Mouse (Mus musculus): ENCODE measurements around the gene Zgrf1.

DNA sequence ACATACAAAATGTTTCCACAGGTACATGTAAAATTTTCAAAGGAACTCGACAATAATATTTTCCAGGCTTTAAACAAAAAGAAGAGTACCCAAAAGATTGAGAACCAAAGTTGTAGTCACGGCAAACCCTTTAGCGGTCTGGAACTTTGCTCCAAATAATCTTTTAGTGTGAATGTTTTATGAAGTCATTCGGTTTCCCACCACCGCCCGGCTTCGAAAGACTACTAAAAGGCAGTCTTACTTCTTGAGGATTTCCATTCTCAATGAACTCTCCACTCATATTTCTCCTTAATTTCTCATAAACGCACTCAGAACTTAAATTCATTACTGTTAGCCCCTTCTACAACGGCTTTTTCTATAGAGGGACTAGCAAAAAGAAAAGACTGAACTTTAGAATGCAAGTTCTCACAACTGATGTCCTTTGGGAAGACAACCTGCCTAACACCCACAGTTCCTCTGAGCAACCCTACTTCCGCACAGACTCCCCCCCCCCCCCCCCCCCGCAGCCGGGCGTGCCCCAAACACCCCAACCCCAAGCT, 786 bp upstream of the Zgrf1 start:
- TF ChIP-seq CTCF (IDR thresholded peaks at IDR 0.05; ENCODE audit: low read depth, low read length) (no peak), EP300 (IDR thresholded peaks at IDR 0.05; ENCODE audit: insufficient read depth, low read depth, low read length) (no peak)

Data from ES-Bruce4 (cell line).